Mouse (Mus musculus) intestine, embryonic 14.5 days (tissue): ENCODE results near the gene Ipo9. TPM values are rescaled to one million over a fixed set of nuclear protein-coding genes. Genes with fewer than 3 reads are reported as not detected.
A peak's percentile ranks its signal among the peaks of the same experiment; 100 is the strongest.

ENCODE experiments used
- ATAC-seq: fragments of 200-750 bp; cut with Nextera tagmentation; replicated peaks from 2 replicates; pipeline ENCODE4 v1.8.0; 2017; ENCODE audit warnings: low read depth, moderate number of reproducible peaks, moderate TSS enrichment, moderate library complexity; ENCODE audit not compliant: low FRiP score, low TSS enrichment
- DNase-seq: peaks from one replicate; pipeline ENCODE4 v3.0.0-alpha.2; 2018; ENCODE audit warnings: low spot score
- H3K27ac ChIP-seq: fragments of 300-500 bp; sonication (generic); 2 replicates; pipeline ENCODE4 v1.5.1; 2014; ENCODE audit warnings: low read depth, mild to moderate bottlenecking, control low read depth
- H3K27me3 ChIP-seq: fragments of 300-500 bp; sonication (generic); replicated peaks from 2 replicates; pipeline ENCODE4 v1.6.1; 2014; ENCODE audit warnings: low read length, control low read depth; ENCODE audit not compliant: control insufficient read depth, insufficient read depth
- H3K36me3 ChIP-seq: fragments of 300-500 bp; sonication (generic); 2 replicates; pipeline ENCODE4 v1.6.1; 2014; ENCODE audit warnings: low read length, control low read depth; ENCODE audit not compliant: control insufficient read depth, insufficient read depth
- H3K4me1 ChIP-seq: fragments of 300-500 bp; sonication (generic); replicated peaks from 2 replicates; pipeline ENCODE4 v1.6.1; 2014; ENCODE audit warnings: low read length, control low read depth, mixed read lengths; ENCODE audit not compliant: control insufficient read depth, insufficient read depth
- H3K4me2 ChIP-seq: fragments of 300-500 bp; sonication (generic); 2 replicates; pipeline ENCODE4 v1.6.1; 2014; ENCODE audit warnings: low read length
- H3K4me3 ChIP-seq: fragments of 300-500 bp; sonication (generic); 2 replicates; pipeline ENCODE4 v1.5.1; 2014; ENCODE audit warnings: low read depth, low read length, control low read depth, mixed read lengths
- H3K9ac ChIP-seq: fragments of 300-500 bp; sonication (generic); 2 replicates; pipeline ENCODE4 v1.6.1; 2014; ENCODE audit warnings: mild to moderate bottlenecking, low read length
- H3K9me3 ChIP-seq: fragments of 300-500 bp; sonication (generic); 2 replicates; pipeline ENCODE4 v1.6.1; 2016; ENCODE audit warnings: low read length, control low read depth; ENCODE audit not compliant: control insufficient read depth
- WGBS: fragments of 180-500 bp; shearing (Covaris S2); extraction: QIAGEN DNeasy Blood & Tissue Kit; methylation state at CpG from one replicate; pipeline ENCODE4 v1.1.7; 2014; 5-methylcytosine and 5-hydroxymethylcytosine counted together
- polyA plus RNA-seq: library from polyadenylated mRNA; unstranded; fragments of >200 nt; fragmentation: Nextera tagmentation; extraction: Ambion mirVana; gene quantifications from 2 replicates; pipeline ENCODE4 v1.2.1, GENCODE M21; 2014

Gene Ipo9
- polyA plus RNA-seq, result 121 and 133 TPM in 2 replicates

- H3K4me2 ChIP-seq, result peak within 1 kb of the TSS; percentile 77
- H3K36me3 ChIP-seq, result peaks cover 21% of the 10 kb centered on the region
- ATAC-seq, result peak; percentile 95
- under 1% methylated on average over 65 of the region's 65 CpGs for WGBS
- DNase-seq, result peak; percentile 92
- peak within 1 kb of the TSS; percentile 92 for H3K27ac ChIP-seq
- no peaks in the 10 kb centered on the region for H3K9me3 ChIP-seq
- H3K4me1 ChIP-seq, result peaks cover 15% of the 10 kb centered on the region
- no peaks in the 10 kb centered on the region for H3K27me3 ChIP-seq
- H3K4me3 ChIP-seq, result peak within 1 kb of the TSS; percentile 95
- H3K9ac ChIP-seq, result peak within 1 kb of the TSS; percentile 95
These were observed at the start of gene Ipo9 for GRCm38 (mm10) chr1:135429901-135430668. TSS of gene Ipo9 (minus strand) at chr1:135430499.

- 0 out of 2 replicates have a peak, but pooled peaks cover 5% of the 10 kb centered on the region for H3K4me1 ChIP-seq
- H3K4me3 ChIP-seq, result no peak overlapping the region
- no peaks in the 10 kb centered on the region for H3K27me3 ChIP-seq
- peaks cover 19% of the 10 kb centered on the region for H3K36me3 ChIP-seq
- no peak overlapping the region for H3K4me2 ChIP-seq
- H3K9me3 ChIP-seq, result no peaks in the 10 kb centered on the region
- DNase-seq (no peak), ATAC-seq (no peak)
- H3K27ac ChIP-seq, result no peak overlapping the region
- H3K9ac ChIP-seq, result no peak overlapping the region
- WGBS, result 91% methylated on average over 7 of the region's 7 CpGs
These were observed 45.2 kb upstream of the Ipo9 start for GRCm38 (mm10) chr1:135475571-135475895.

GRCm38 (mm10) chr1:135474861-135475570 lies 44.7 kb upstream of the Ipo9 start:
- ATAC-seq (no peak), DNase-seq (no peak)
- Histone ChIP-seq H3K36me3 (peaks cover 24% of the 10 kb centered on the region), H3K9me3 (no peaks in the 10 kb centered on the region), H3K4me3 (no peak overlapping the region), H3K27ac (no peak overlapping the region), H3K9ac (no peak overlapping the region), H3K27me3 (no peaks in the 10 kb centered on the region), H3K4me2 (no peak overlapping the region), H3K4me1 (0 out of 2 replicates have a peak, but pooled peaks cover 5% of the 10 kb centered on the region)
- WGBS, result 68% methylated on average over 15 of the region's 15 CpGs

GRCm38 (mm10) chr1:135472536-135472935 lies 42.2 kb upstream of the Ipo9 start:
- WGBS, result 58% methylated on average over 5 of the region's 5 CpGs
- H3K4me1 ChIP-seq, result 0 out of 2 replicates have a peak, but pooled peaks cover 5% of the 10 kb centered on the region
- H3K27ac ChIP-seq, result no peak overlapping the region
- H3K27me3 ChIP-seq, result no peaks in the 10 kb centered on the region
- no peak overlapping the region for H3K9ac ChIP-seq
- no peak overlapping the region for H3K4me3 ChIP-seq
- H3K36me3 ChIP-seq, result peaks cover 43% of the 10 kb centered on the region
- H3K9me3 ChIP-seq, result no peaks in the 10 kb centered on the region
- no peak overlapping the region for H3K4me2 ChIP-seq
- ATAC-seq (no peak), DNase-seq (no peak)

GRCm38 (mm10) chr1:135471742-135472141 lies 41.4 kb upstream of the Ipo9 start:
- Histone ChIP-seq H3K9me3 (no peaks in the 10 kb centered on the region), H3K36me3 (peaks cover 51% of the 10 kb centered on the region), H3K27me3 (no peaks in the 10 kb centered on the region), H3K9ac (no peak overlapping the region), H3K4me1 (0 out of 2 replicates have a peak, but pooled peaks cover 5% of the 10 kb centered on the region), H3K4me3 (no peak overlapping the region), H3K4me2 (no peak overlapping the region), H3K27ac (no peak overlapping the region)
- ATAC-seq (no peak), DNase-seq (no peak)
- WGBS, result 77% methylated on average over 5 of the region's 5 CpGs

- Histone ChIP-seq H3K27ac (no peak overlapping the region), H3K9ac (no peak overlapping the region), H3K9me3 (no peaks in the 10 kb centered on the region), H3K36me3 (peaks cover 63% of the 10 kb centered on the region), H3K27me3 (no peaks in the 10 kb centered on the region), H3K4me1 (0 out of 2 replicates have a peak, but pooled peaks cover 5% of the 10 kb centered on the region), H3K4me3 (no peak overlapping the region), H3K4me2 (no peak overlapping the region)
- WGBS, result 92% methylated on average over 13 of the region's 13 CpGs
- ATAC-seq (no peak), DNase-seq (no peak)
These were observed 40.2 kb upstream of the Ipo9 start for GRCm38 (mm10) chr1:135470546-135470945.

DNA sequence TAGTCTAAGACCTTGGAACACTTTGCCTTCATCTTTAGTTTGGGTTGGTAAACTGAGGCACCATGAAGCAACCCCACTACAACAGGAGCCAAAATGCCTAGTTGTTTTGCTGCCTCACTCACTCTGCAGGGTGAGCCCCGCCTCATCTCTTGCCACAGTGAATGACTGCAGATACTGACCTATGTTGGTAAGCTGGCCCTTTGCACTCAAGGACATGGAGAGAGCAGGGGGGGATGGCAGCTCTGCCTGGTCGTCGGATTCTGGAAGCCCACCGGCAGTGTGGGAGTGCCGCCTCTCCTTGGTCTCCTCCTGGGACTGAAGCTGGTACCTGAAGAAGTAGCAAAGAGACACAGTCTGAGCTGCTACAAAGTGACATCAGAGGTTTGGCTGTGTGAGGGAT lies 37.2 kb upstream of the Ipo9 start:
- Histone ChIP-seq H3K9ac (no peak overlapping the region), H3K4me1 (peaks cover 8% of the 10 kb centered on the region), H3K36me3 (peaks cover 92% of the 10 kb centered on the region), H3K4me2 (no peak overlapping the region), H3K27me3 (no peaks in the 10 kb centered on the region), H3K4me3 (no peak overlapping the region), H3K9me3 (no peaks in the 10 kb centered on the region), H3K27ac (no peak overlapping the region)
- WGBS, result 93% methylated on average over 5 of the region's 5 CpGs
- ATAC-seq, result no peak
- DNase-seq, result no peak

DNA sequence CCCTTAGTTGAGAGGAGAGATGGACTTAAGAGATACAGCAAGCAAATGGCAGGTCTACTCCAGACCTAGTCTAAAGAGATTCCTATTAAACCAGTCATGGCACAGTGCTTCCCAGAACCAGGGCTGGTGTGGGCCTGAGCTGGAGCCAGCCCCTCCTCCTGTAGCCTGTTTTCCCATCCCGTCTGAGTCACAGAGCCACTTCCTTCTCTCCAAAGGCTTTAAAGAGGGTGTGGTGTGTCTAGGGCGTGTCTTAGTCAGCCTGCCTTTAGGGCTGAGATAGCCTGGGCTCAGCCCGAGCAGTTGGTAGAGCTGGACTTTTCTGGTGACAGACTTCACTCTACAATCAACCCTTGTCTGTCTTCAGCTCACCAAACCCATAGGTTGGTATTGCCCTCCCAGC lies 36.6 kb upstream of the Ipo9 start:
- WGBS, result 61% methylated on average over 3 of the region's 3 CpGs
- no peak for ATAC-seq
- Histone ChIP-seq H3K27ac (no peak overlapping the region), H3K9me3 (no peaks in the 10 kb centered on the region), H3K4me1 (peaks cover 13% of the 10 kb centered on the region), H3K4me3 (no peak overlapping the region), H3K36me3 (peaks cover 90% of the 10 kb centered on the region), H3K27me3 (no peaks in the 10 kb centered on the region), H3K4me2 (no peak overlapping the region), H3K9ac (no peak overlapping the region)
- DNase-seq, result no peak
